Mouse (Mus musculus) embryonic facial prominence, embryonic 15.5 days (tissue): Measurements from ENCODE around the gene Omt2b. TPM values are rescaled to one million over a fixed set of nuclear protein-coding genes. Genes with fewer than 3 reads are reported as not detected.

Source experiments
- ATAC-seq: fragments of 200-750 bp; cut with Nextera tagmentation; 2 replicates; pipeline ENCODE4 v1.8.0; 2017; ENCODE audit warnings: low read depth, moderate TSS enrichment; ENCODE audit not compliant: insufficient number of reproducible peaks, low FRiP score, low TSS enrichment
- H3K27ac ChIP-seq: fragments of 300-500 bp; sonication (generic); replicated peaks from 2 replicates; pipeline ENCODE4 v1.5.1; 2015; ENCODE audit warnings: mild to moderate bottlenecking, inconsistent platforms
- H3K27me3 ChIP-seq: fragments of 300-500 bp; sonication (generic); 2 replicates; pipeline ENCODE4 v1.6.1; 2015; ENCODE audit warnings: inconsistent platforms
- H3K36me3 ChIP-seq: fragments of 300-500 bp; sonication (generic); 2 replicates; pipeline ENCODE4 v1.6.1; 2015; ENCODE audit warnings: mild to moderate bottlenecking, inconsistent platforms
- H3K4me1 ChIP-seq: fragments of 300-500 bp; sonication (generic); 2 replicates; pipeline ENCODE4 v1.6.1; 2015; ENCODE audit warnings: inconsistent platforms
- H3K4me2 ChIP-seq: fragments of 300-500 bp; sonication (generic); replicated peaks from 2 replicates; pipeline ENCODE4 v1.6.1; 2015; ENCODE audit warnings: mild to moderate bottlenecking, inconsistent platforms
- H3K4me3 ChIP-seq: fragments of 300-500 bp; sonication (generic); replicated peaks from 2 replicates; pipeline ENCODE4 v1.5.1; 2015; ENCODE audit warnings: mild to moderate bottlenecking, inconsistent platforms
- H3K9ac ChIP-seq: fragments of 300-500 bp; sonication (generic); 2 replicates; pipeline ENCODE4 v1.6.1; 2015; ENCODE audit warnings: inconsistent platforms
- H3K9me3 ChIP-seq: fragments of 300-500 bp; sonication (generic); replicated peaks from 2 replicates; pipeline ENCODE4 v1.6.1; 2016; ENCODE audit warnings: inconsistent platforms
- WGBS: fragments of 180-500 bp; shearing (Covaris S2); methylation state at CpG from one replicate; pipeline ENCODE4 v1.1.7; 2015; 5-methylcytosine and 5-hydroxymethylcytosine counted together
- polyA plus RNA-seq: library from polyadenylated mRNA; unstranded; fragments of >200 nt; fragmentation: Nextera tagmentation; extraction: Ambion mirVana; gene quantifications from 2 replicates; pipeline ENCODE4 v1.2.1, GENCODE M21; 2015

Omt2b gene
- polyA plus RNA-seq, 1 experiment from 2014 or later: not detected

DNA sequence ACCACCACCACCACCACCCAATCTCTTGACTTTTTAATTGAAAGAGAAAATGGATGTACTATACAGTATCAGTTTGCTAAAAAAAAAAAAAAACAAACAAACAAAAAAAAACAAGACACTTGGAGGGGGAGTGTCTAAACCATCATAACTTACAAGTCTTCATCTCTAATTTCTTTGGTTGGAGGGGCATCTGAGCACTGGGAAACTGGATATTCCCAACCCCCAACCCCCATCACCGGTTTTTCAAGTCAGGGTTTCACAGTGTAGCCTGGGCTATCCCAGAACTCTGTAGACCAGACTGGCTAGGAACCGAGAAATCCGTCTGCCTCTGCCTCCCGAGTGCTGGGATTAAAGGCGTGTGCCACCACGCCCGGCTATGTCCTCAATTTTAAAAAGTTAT lies 42.4 kb downstream of the Omt2b start:
- Histone ChIP-seq H3K4me1 (no peaks in the 10 kb centered on the region), H3K4me2 (no peak overlapping the region), H3K27ac (no peak overlapping the region), H3K9me3 (no peaks in the 10 kb centered on the region), H3K4me3 (no peak overlapping the region), H3K36me3 (no peaks in the 10 kb centered on the region), H3K27me3 (no peaks in the 10 kb centered on the region; the same call in 1 of the 2 replicates), H3K9ac (no peak overlapping the region)
- WGBS: 88% methylated on average over 7 of the region's 7 CpGs
- ATAC-seq: no peak

GRCm38 (mm10) chr9:78371441-78371840 lies 44.1 kb downstream of the Omt2b start:
- ATAC-seq: no peak
- no peaks in the 10 kb centered on the region for H3K4me1 ChIP-seq
- H3K27ac ChIP-seq: no peak overlapping the region
- WGBS: 85% methylated on average over 3 of the region's 3 CpGs
- H3K36me3 ChIP-seq: no peaks in the 10 kb centered on the region
- H3K4me2 ChIP-seq: no peak overlapping the region
- no peaks in the 10 kb centered on the region; the same call in 1 of the 2 replicates for H3K27me3 ChIP-seq
- H3K4me3 ChIP-seq: no peak overlapping the region
- no peaks in the 10 kb centered on the region for H3K9me3 ChIP-seq
- H3K9ac ChIP-seq: no peak overlapping the region

GRCm38 (mm10) chr9:78372827-78373504 lies 45.6 kb downstream of the Omt2b start:
- Histone ChIP-seq H3K9me3 (no peaks in the 10 kb centered on the region), H3K9ac (no peak overlapping the region), H3K4me3 (no peak overlapping the region), H3K4me1 (peaks cover 5% of the 10 kb centered on the region), H3K4me2 (no peak overlapping the region), H3K27me3 (no peaks in the 10 kb centered on the region; the same call in 1 of the 2 replicates), H3K27ac (no peak overlapping the region), H3K36me3 (no peaks in the 10 kb centered on the region)
- 80% methylated on average over 10 of the region's 10 CpGs for WGBS
- ATAC-seq: no peak

GRCm38 (mm10) chr9:78374397-78374796 lies 47.0 kb downstream of the Omt2b start:
- Histone ChIP-seq H3K4me1 (peaks cover 11% of the 10 kb centered on the region), H3K4me3 (no peak overlapping the region), H3K27ac (no peak overlapping the region), H3K4me2 (no peak overlapping the region), H3K36me3 (no peaks in the 10 kb centered on the region), H3K9ac (no peak overlapping the region), H3K27me3 (no peaks in the 10 kb centered on the region; the same call in 1 of the 2 replicates), H3K9me3 (no peaks in the 10 kb centered on the region)
- ATAC-seq: no peak
- WGBS: 58% methylated on average over 5 of the region's 5 CpGs

GRCm38 (mm10) chr9:78374885-78375389 lies 47.5 kb downstream of the Omt2b start:
- H3K9me3 ChIP-seq: no peaks in the 10 kb centered on the region
- H3K36me3 ChIP-seq: no peaks in the 10 kb centered on the region
- no peak overlapping the region for H3K27ac ChIP-seq
- ATAC-seq: no peak
- H3K4me3 ChIP-seq: no peak overlapping the region
- H3K4me2 ChIP-seq: no peak overlapping the region
- 78% methylated on average over 1 of the region's 1 CpGs for WGBS
- H3K27me3 ChIP-seq: no peaks in the 10 kb centered on the region; the same call in 1 of the 2 replicates
- no peak overlapping the region for H3K9ac ChIP-seq
- H3K4me1 ChIP-seq: peaks cover 11% of the 10 kb centered on the region

- Histone ChIP-seq H3K9me3 (no peaks in the 10 kb centered on the region), H3K4me1 (peaks cover 11% of the 10 kb centered on the region), H3K27ac (no peak overlapping the region), H3K4me3 (no peak overlapping the region), H3K36me3 (no peaks in the 10 kb centered on the region), H3K9ac (no peak overlapping the region), H3K4me2 (no peak overlapping the region), H3K27me3 (no peaks in the 10 kb centered on the region; the same call in 1 of the 2 replicates)
- WGBS: 64% methylated on average over 4 of the region's 4 CpGs
- ATAC-seq: no peak
These were observed 48.1 kb downstream of the Omt2b start for GRCm38 (mm10) chr9:78375486-78375885.

DNA sequence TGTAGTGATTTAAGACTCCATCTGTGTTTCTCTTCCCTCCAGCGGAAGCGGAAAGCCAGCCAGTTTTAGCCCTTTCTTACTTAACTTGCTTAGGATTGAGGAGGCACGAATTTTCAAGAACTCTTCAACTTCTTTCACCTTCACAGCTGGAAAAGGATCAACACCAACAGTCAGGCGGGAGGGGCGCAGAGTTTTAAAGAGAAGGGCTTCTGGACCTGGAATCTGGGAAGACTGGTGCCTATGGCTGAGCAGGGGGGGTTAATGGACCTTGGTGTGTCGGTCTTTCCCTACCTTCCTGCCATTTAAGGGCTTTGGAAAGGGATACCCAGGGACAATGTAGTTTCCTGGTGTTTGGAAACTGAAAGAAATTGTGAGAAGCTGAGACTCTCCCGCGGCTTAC lies 50.2 kb downstream of the Omt2b start:
- peak overlapping the region; percentile 58 for H3K4me2 ChIP-seq
- peak overlapping the region; percentile 34 for H3K4me3 ChIP-seq
- no peaks in the 10 kb centered on the region; the same call in 1 of the 2 replicates for H3K27me3 ChIP-seq
- ATAC-seq: no peak
- H3K4me1 ChIP-seq: peaks cover 11% of the 10 kb centered on the region
- H3K27ac ChIP-seq: no peak overlapping the region
- H3K9me3 ChIP-seq: no peaks in the 10 kb centered on the region
- no peak overlapping the region for H3K9ac ChIP-seq
- no peaks in the 10 kb centered on the region for H3K36me3 ChIP-seq
- 30% methylated on average over 8 of the region's 8 CpGs for WGBS

DNA sequence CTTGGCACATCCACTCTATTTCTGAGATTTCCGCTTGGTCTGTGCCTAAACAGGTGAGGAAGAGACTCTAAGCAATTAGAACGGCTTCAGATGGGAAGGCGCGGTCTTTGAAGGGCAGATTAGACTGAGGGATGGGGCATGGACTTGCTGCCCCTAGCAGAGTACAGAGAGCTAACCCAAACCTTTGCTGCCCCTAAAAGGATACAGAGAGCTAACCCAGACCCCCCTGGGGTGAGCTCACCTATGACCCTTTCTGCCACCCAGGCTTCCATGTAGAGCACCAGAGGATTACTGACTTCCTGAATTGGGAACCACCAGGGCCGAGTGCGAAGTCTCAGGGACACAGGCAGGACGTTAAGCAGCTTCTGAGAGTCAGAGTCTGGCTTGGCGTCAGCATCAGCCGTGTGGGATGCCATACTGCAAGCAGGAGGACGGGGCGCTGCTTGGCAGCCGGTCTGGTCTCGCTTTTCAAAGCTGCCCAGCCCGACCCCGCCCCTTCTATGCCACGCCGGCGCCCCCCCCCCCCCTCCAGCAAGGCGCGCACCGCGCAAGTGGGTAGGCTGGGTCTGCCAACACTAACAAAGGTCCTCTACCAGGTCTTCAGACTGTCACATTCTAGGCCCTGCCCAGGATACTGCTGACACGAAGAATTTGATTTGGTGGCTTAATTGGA lies 50.9 kb downstream of the Omt2b start, which contains the start of gene Ooep:
Gene Ooep, minus strand, starts transcription at position 613 of the 673 bp plus-strand sequence.
- peak within 1 kb of the TSS; percentile 58 for H3K4me2 ChIP-seq
- ATAC-seq: peak; percentile 84
- no peak within 1 kb of the TSS for H3K27ac ChIP-seq
- H3K4me3 ChIP-seq: peak within 1 kb of the TSS; percentile 34
- H3K9ac ChIP-seq: no peak within 1 kb of the TSS
- no peaks in the 10 kb centered on the region; the same call in 1 of the 2 replicates for H3K27me3 ChIP-seq
- H3K9me3 ChIP-seq: no peaks in the 10 kb centered on the region
- peaks cover 11% of the 10 kb centered on the region for H3K4me1 ChIP-seq
- no peaks in the 10 kb centered on the region for H3K36me3 ChIP-seq
- 3% methylated on average over 21 of the region's 23 CpGs for WGBS

Other genes starting within 250 kb of the Omt2b start
- gene Fbxo9, start 218.5 kb upstream of the Omt2b start, polyA plus RNA-seq: 41.2 and 45.9 TPM in 2 replicates
- 23.9 and 26.3 TPM in 2 replicates for gene Ick, start 218.4 kb upstream of the Omt2b start, polyA plus RNA-seq
- 69.1 and 106 TPM in 2 replicates for gene Gsta4, start 144.8 kb upstream of the Omt2b start, polyA plus RNA-seq
- 1.7 and 6.4 TPM in 2 replicates for gene Gsta1, start 96.9 kb upstream of the Omt2b start, polyA plus RNA-seq
- 5.2 and 8.8 TPM in 2 replicates for gene Gm3776, start 70.5 kb upstream of the Omt2b start, polyA plus RNA-seq
- 0.23 and 0.29 TPM in 2 replicates for gene Gm10639, start 37.7 kb upstream of the Omt2b start, polyA plus RNA-seq
- not detected in 2 replicates for gene Omt2a, start 12.8 kb upstream of the Omt2b start, polyA plus RNA-seq
- 10.6 and 13.5 TPM in 2 replicates for gene Gsta2, start 28.2 kb downstream of the Omt2b start, polyA plus RNA-seq
- 0.49 and 0.76 TPM in 2 replicates for gene Dppa5a, start 40.6 kb downstream of the Omt2b start, polyA plus RNA-seq
- 2.0 and 2.2 TPM in 2 replicates for gene Ooep, start 51.1 kb downstream of the Omt2b start, polyA plus RNA-seq
- 0.20 and 0.28 TPM in 2 replicates for gene Ddx43, start 68.2 kb downstream of the Omt2b start, polyA plus RNA-seq
- 2.5 and 3.3 TPM in 2 replicates for gene Cgas, start 115.6 kb downstream of the Omt2b start, polyA plus RNA-seq
- 21.2 and 23.6 TPM in 2 replicates for gene Mto1, start 120.6 kb downstream of the Omt2b start, polyA plus RNA-seq
- gene Gm17324, start 121.2 kb downstream of the Omt2b start, polyA plus RNA-seq: 0.88 and 1.1 TPM in 2 replicates
- 5,028 and 5,329 TPM in 2 replicates for gene Eef1a1, start 161.6 kb downstream of the Omt2b start, polyA plus RNA-seq